Mouse (Mus musculus) C2C12 (cell line): ENCODE results near the gene Gm1604a. TPM values are rescaled to one million over a fixed set of nuclear protein-coding genes. Genes with fewer than 3 reads are reported as not detected.
"Not testable (repeated sequence)": the region's sequence is repeated elsewhere in the genome, so short reads cannot be mapped to it uniquely, and the experiment has no call there.

Experiments used
- H3K27me3 ChIP-seq: one replicate; pipeline ENCODE4 v1.6.1; 2011; ENCODE audit not compliant: control insufficient read depth, insufficient read depth, insufficient read length
- H3K36me3 ChIP-seq: one replicate; pipeline ENCODE4 v1.6.1; 2011; ENCODE audit not compliant: control insufficient read depth, insufficient read depth
- H3K4me3 ChIP-seq: one replicate; pipeline ENCODE4 v1.5.1; 2011; ENCODE audit warnings: mild to moderate bottlenecking, control low read depth; ENCODE audit not compliant: poor library complexity, insufficient read depth, severe bottlenecking
- H3K79me2 ChIP-seq: one replicate; pipeline ENCODE4 v1.6.1; 2011; ENCODE audit not compliant: control insufficient read depth, insufficient read depth
- H3K79me3 ChIP-seq: one replicate; pipeline ENCODE4 v1.6.1; 2011; ENCODE audit warnings: low read depth, control low read depth
- H3ac ChIP-seq: one replicate; pipeline ENCODE3; 2011; ENCODE audit warnings: low read depth; ENCODE audit not compliant: control insufficient read depth, insufficient read length
- long read RNA-seq, 2 experiments: library from polyadenylated mRNA; unstranded; transcript quantifications; one replicate each; pipeline ENCODE4 v2.0.0; 2019 to 2020
- polyA plus RNA-seq: library from polyadenylated mRNA; unstranded; fragments of >200 nt; fragmentation: generic; extraction: Trizol; gene quantifications from one replicate; pipeline ENCODE4 v1.2.1, GENCODE M21; 2012; ENCODE audit warnings: missing spikeins

Gm1604a gene
- polyA plus RNA-seq = not detected
- long read RNA-seq, experiment 1 = 0 reads
- long read RNA-seq, experiment 2 = 0 reads

DNA sequence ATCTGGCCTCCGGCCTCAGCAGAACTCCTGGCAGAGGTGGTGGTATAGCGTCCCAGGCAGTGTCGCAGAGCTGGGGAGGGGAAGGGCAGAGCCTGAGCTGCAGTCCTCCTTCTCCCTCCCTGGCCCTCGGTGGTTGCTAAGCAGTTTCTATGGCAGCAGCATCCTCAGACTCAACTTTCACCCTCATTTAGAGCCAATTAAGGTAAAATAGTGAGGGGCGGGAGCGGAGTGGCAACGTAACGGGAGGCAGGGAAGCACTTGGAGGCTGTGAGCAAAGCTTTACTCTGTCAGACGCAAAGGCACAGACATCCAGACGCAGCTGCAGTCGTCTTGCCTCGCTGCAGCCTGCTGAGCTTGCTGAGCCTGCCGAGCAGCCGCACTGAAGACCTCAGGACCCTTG is at the start of gene Gm1604a:
Gene Gm1604a, plus strand, starts transcription at position 312 of the 400 bp plus-strand sequence.
- H3K36me3 ChIP-seq, H3K4me3 ChIP-seq, H3K79me3 ChIP-seq, H3K27me3 ChIP-seq, H3ac ChIP-seq, H3K79me2 ChIP-seq: not testable (repeated sequence)

- H3K4me3 ChIP-seq, H3K79me2 ChIP-seq, H3K79me3 ChIP-seq, H3K36me3 ChIP-seq, H3K27me3 ChIP-seq, H3ac ChIP-seq: not testable (repeated sequence)
Measured at GRCm38 (mm10) chr17:6978287-6979248, 46.8 kb upstream of the Gm1604a start, which contains the start of gene Gm49721. Gene Gm49721 (plus strand): TSS chr17:6978904.

- H3K27me3 ChIP-seq, H3K79me2 ChIP-seq, H3K36me3 ChIP-seq, H3K79me3 ChIP-seq, H3K4me3 ChIP-seq, H3ac ChIP-seq: not testable (repeated sequence)
Measured at GRCm38 (mm10) chr17:6979380-6979779, 46.0 kb upstream of the Gm1604a start.

GRCm38 (mm10) chr17:6980144-6980543 is 45.2 kb upstream of the Gm1604a start:
- not testable (repeated sequence) for H3K4me3 ChIP-seq, H3K79me3 ChIP-seq, H3K27me3 ChIP-seq, H3K79me2 ChIP-seq, H3ac ChIP-seq, H3K36me3 ChIP-seq

- not testable (repeated sequence) for H3K27me3 ChIP-seq, H3K79me3 ChIP-seq, H3ac ChIP-seq, H3K79me2 ChIP-seq, H3K4me3 ChIP-seq, H3K36me3 ChIP-seq
Measured at GRCm38 (mm10) chr17:6986118-6986517, 39.2 kb upstream of the Gm1604a start.

DNA sequence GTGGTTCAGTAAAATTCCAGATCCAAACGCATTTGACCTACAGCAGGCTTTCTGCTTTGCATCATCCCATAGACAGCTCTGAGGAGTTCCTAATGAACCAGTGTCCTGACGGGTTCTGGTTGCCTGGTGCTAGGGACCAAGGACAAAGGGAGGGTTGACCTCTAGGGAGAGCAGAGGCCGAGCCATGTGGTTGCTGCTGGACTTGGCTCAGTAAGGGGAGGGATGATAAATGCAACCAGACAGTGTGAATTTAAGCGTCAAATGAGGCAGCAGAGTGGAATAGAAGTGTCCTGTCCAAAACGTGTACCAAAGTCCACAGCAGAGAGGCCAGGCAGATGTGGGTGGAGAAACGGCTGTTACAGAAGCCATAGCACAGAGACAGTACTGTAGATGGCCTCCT is 29.9 kb upstream of the Gm1604a start:
- not testable (repeated sequence) for H3ac ChIP-seq

DNA sequence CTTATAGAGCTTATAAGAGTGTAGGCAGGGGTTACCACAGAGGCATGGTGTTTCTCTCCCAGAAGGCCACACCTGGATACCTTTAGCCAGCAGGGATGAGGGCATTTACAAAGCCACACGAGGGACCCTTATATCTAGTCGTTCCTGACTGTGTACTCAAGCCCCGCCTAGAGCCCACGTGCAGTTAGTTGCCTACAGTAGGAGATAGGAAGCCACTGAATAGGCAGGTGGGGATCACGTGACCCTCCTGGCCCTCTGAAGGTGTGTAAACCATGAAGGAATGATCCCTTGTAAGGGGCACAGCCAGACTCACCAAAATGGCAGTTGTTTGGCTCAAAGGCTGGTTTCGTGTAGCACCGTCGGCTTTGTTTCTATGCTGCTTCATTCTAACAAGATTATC is 28.5 kb upstream of the Gm1604a start:
- H3K27me3 ChIP-seq, H3K79me2 ChIP-seq, H3ac ChIP-seq, H3K79me3 ChIP-seq, H3K36me3 ChIP-seq, H3K4me3 ChIP-seq: not testable (repeated sequence)

More for the DNA sequence above, 29.9 kb upstream of the Gm1604a start:
- H3K36me3 ChIP-seq, H3K79me2 ChIP-seq, H3K4me3 ChIP-seq, H3K79me3 ChIP-seq, H3K27me3 ChIP-seq: not testable (repeated sequence)

- H3ac ChIP-seq, H3K79me3 ChIP-seq, H3K27me3 ChIP-seq, H3K4me3 ChIP-seq, H3K79me2 ChIP-seq, H3K36me3 ChIP-seq: not testable (repeated sequence)
Measured at GRCm38 (mm10) chr17:6997778-6998490, 27.4 kb upstream of the Gm1604a start.

DNA sequence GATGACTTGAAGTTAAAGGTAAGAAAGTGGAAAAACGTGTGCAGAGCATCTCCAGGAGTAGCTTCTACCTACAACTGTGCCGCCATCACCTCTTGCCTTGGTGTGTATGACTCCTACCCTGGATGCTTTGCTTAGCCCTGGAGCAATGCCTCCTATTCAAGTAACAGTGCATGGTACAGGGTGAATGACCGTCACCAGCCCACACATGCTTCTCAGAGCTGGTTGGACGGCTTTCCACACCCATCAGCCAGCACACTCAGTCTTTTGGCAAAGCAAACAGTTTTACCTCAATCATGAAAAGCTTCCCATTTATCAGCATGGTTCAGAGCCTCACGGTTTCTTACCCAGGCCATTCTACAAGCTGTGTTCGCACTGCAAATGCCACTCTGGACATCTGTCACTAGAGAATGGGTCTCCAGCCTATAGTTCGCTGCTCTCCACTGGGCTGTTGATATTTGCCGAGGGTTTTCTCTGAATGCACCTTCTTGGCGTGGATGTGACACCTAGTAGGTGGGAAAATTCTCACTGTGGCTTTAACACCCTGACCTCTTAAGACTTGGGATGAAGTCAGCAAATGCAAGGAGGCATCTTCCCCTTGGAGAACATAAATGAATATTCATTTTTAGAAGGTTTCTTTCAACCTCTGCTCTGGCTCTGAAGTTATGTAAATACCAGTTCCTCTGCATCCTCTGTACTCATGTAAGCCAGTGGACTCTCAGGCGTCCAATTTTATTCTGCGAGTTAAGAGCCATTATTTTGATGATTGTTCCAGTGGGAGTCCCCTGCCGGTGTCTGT is 23.4 kb upstream of the Gm1604a start:
- H3K27me3 ChIP-seq, H3ac ChIP-seq, H3K36me3 ChIP-seq, H3K79me3 ChIP-seq, H3K4me3 ChIP-seq, H3K79me2 ChIP-seq: not testable (repeated sequence)

- H3K27me3 ChIP-seq, H3K79me3 ChIP-seq, H3K79me2 ChIP-seq, H3K4me3 ChIP-seq, H3K36me3 ChIP-seq, H3ac ChIP-seq: not testable (repeated sequence)
Measured at GRCm38 (mm10) chr17:7003392-7003791, 22.0 kb upstream of the Gm1604a start.

DNA sequence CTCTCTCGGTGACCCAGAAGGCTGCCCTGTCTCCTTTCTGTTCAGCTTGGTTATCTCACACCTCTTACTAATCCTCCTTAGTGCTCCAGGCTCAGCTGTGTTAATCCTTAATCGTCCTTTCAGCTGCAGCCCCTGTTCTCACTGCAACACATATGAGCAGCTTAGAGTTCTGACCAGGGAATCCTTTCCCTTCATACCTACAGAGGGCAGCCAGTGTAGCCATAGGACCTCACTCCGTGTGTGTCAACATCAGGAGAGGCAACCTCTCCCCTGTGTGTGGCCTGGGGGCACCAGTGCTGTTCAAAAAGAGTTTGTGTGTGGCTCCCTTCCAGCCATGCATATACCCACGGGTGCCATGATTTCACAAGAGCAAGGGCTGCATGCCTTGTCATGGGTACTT is 19.7 kb upstream of the Gm1604a start:
- H3K79me3 ChIP-seq, H3K4me3 ChIP-seq, H3K36me3 ChIP-seq, H3K79me2 ChIP-seq, H3K27me3 ChIP-seq, H3ac ChIP-seq: not testable (repeated sequence)
